Mouse (Mus musculus) liver, embryonic 13.5 days (tissue): Measurements from ENCODE around the gene Myo1d. TPM values are rescaled to one million over a fixed set of nuclear protein-coding genes. Genes with fewer than 3 reads are reported as not detected.
"Not testable (repeated sequence)": the region's sequence is repeated elsewhere in the genome, so short reads cannot be mapped to it uniquely, and the experiment has no call there.

Experiments
- ATAC-seq: fragments of 200-750 bp; cut with Nextera tagmentation; 2 replicates; pipeline ENCODE4 v1.8.0; 2017; ENCODE audit warnings: low read depth, mild to moderate bottlenecking, moderate number of reproducible peaks, moderate library complexity
- DNase-seq: peaks from one replicate; pipeline ENCODE4 v3.0.0; 2022
- H3K27ac ChIP-seq: fragments of 300-500 bp; sonication (generic); 2 replicates; pipeline ENCODE4 v1.5.1; 2015; ENCODE audit warnings: moderate library complexity, mild to moderate bottlenecking, inconsistent platforms
- H3K27me3 ChIP-seq: fragments of 300-500 bp; sonication (generic); 2 replicates; pipeline ENCODE4 v1.6.1; 2015; ENCODE audit warnings: mild to moderate bottlenecking, inconsistent platforms
- H3K36me3 ChIP-seq: fragments of 300-500 bp; sonication (generic); 2 replicates; pipeline ENCODE4 v1.6.1; 2015; ENCODE audit warnings: mild to moderate bottlenecking, inconsistent platforms
- H3K4me1 ChIP-seq: fragments of 300-500 bp; sonication (generic); replicated peaks from 2 replicates; pipeline ENCODE4 v1.6.1; 2015; ENCODE audit warnings: inconsistent platforms
- H3K4me2 ChIP-seq: fragments of 300-500 bp; sonication (generic); 2 replicates; pipeline ENCODE4 v1.6.1; 2015; ENCODE audit warnings: inconsistent platforms, mild to moderate bottlenecking, moderate library complexity
- H3K4me3 ChIP-seq: fragments of 300-500 bp; sonication (generic); replicated peaks from 2 replicates; pipeline ENCODE4 v1.5.1; 2015; ENCODE audit warnings: mild to moderate bottlenecking, inconsistent platforms
- H3K9ac ChIP-seq: fragments of 300-500 bp; sonication (generic); 2 replicates; pipeline ENCODE4 v1.6.1; 2015; ENCODE audit warnings: mild to moderate bottlenecking, inconsistent platforms
- H3K9me3 ChIP-seq: fragments of 300-500 bp; sonication (generic); replicated peaks from 2 replicates; pipeline ENCODE4 v1.6.1; 2016; ENCODE audit warnings: inconsistent platforms
- WGBS: fragments of 180-500 bp; shearing (Covaris S2); methylation state at CpG from one replicate; pipeline ENCODE4 v1.1.7; 2015; ENCODE audit not compliant: insufficient replicate concordance; 5-methylcytosine and 5-hydroxymethylcytosine counted together
- polyA plus RNA-seq: library from polyadenylated mRNA; unstranded; fragments of >200 nt; fragmentation: Nextera tagmentation; extraction: Ambion mirVana; gene quantifications from 2 replicates; pipeline ENCODE4 v1.2.1, GENCODE M21; 2015

Myo1d gene
- polyA plus RNA-seq, 1 experiment from 2014 or later: 5.2 TPM

GRCm38 (mm10) chr11:80476222-80477189, 303.3 kb downstream of the Myo1d start, which contains the start of gene Cdk5r1:
Gene Cdk5r1, plus strand, starts transcription at chr11:80477023.
- ATAC-seq (peak; percentile 89), DNase-seq (peak; percentile 62)
- peak within 1 kb of the TSS; percentile 76 for H3K9ac ChIP-seq
- H3K4me1 ChIP-seq: peaks cover 36% of the 10 kb centered on the region
- peak within 1 kb of the TSS; percentile 72 for H3K4me3 ChIP-seq
- peaks cover 16% of the 10 kb centered on the region for H3K27me3 ChIP-seq
- H3K36me3 ChIP-seq: peaks cover 34% of the 10 kb centered on the region
- 3% methylated on average over 79 of the region's 116 CpGs for WGBS
- no peaks in the 10 kb centered on the region for H3K9me3 ChIP-seq
- H3K27ac ChIP-seq: 0 out of 2 replicates have a peak within 1 kb of the TSS, but pooled peaks have one; percentile 43
- peak within 1 kb of the TSS; percentile 99 for H3K4me2 ChIP-seq

GRCm38 (mm10) chr11:80475544-80475943, 304.3 kb downstream of the Myo1d start:
- Histone ChIP-seq H3K4me2 (peak overlapping the region; percentile 99; the same call in 1 of the 2 replicates), H3K9me3 (no peaks in the 10 kb centered on the region), H3K4me1 (peaks cover 36% of the 10 kb centered on the region), H3K36me3 (peaks cover 43% of the 10 kb centered on the region), H3K27ac (no peak overlapping the region), H3K27me3 (peaks cover 16% of the 10 kb centered on the region), H3K4me3 (no peak overlapping the region), H3K9ac (no peak overlapping the region)
- DNase-seq: no peak
- ATAC-seq: no peak
- WGBS: 76% methylated on average over 9 of the region's 9 CpGs

- ATAC-seq: no peak
- Histone ChIP-seq H3K4me2 (no peak overlapping the region), H3K27me3 (peaks cover 16% of the 10 kb centered on the region), H3K9ac (no peak overlapping the region), H3K9me3 (no peaks in the 10 kb centered on the region), H3K4me3 (no peak overlapping the region), H3K4me1 (peaks cover 36% of the 10 kb centered on the region), H3K36me3 (peaks cover 50% of the 10 kb centered on the region), H3K27ac (no peak overlapping the region)
- WGBS: 92% methylated on average over 11 of the region's 11 CpGs
- DNase-seq: no peak
Observed at GRCm38 (mm10) chr11:80474846-80475245, 305.0 kb downstream of the Myo1d start.

GRCm38 (mm10) chr11:80474175-80474691, 305.6 kb downstream of the Myo1d start:
- Histone ChIP-seq H3K4me2 (no peak overlapping the region), H3K4me3 (no peak overlapping the region), H3K27me3 (peaks cover 16% of the 10 kb centered on the region), H3K9ac (no peak overlapping the region), H3K27ac (no peak overlapping the region), H3K36me3 (peaks cover 56% of the 10 kb centered on the region), H3K4me1 (peaks cover 33% of the 10 kb centered on the region), H3K9me3 (no peaks in the 10 kb centered on the region)
- DNase-seq (no peak), ATAC-seq (no peak)
- 37% methylated on average over 2 of the region's 2 CpGs for WGBS

GRCm38 (mm10) chr11:80471836-80472605, 307.8 kb downstream of the Myo1d start:
- no peak for DNase-seq
- no peaks in the 10 kb centered on the region for H3K9me3 ChIP-seq
- H3K4me3 ChIP-seq: no peak overlapping the region
- peaks cover 16% of the 10 kb centered on the region for H3K4me1 ChIP-seq
- H3K36me3 ChIP-seq: peaks cover 73% of the 10 kb centered on the region
- 81% methylated on average over 16 of the region's 16 CpGs for WGBS
- ATAC-seq: no peak
- no peak overlapping the region for H3K4me2 ChIP-seq
- H3K9ac ChIP-seq: no peak overlapping the region
- no peaks in the 10 kb centered on the region for H3K27me3 ChIP-seq
- no peak overlapping the region for H3K27ac ChIP-seq

GRCm38 (mm10) chr11:80463605-80464130, 316.2 kb downstream of the Myo1d start:
- H3K4me1 ChIP-seq, H3K27ac ChIP-seq, H3K9me3 ChIP-seq, H3K4me3 ChIP-seq, ATAC-seq, DNase-seq, H3K27me3 ChIP-seq, H3K9ac ChIP-seq, H3K4me2 ChIP-seq: not testable (repeated sequence)
- 76% methylated on average over 4 of the region's 4 CpGs for WGBS
- H3K36me3 ChIP-seq: peaks cover 93% of the 10 kb centered on the region

- Histone ChIP-seq H3K9me3 (no peaks in the 10 kb centered on the region), H3K36me3 (peaks cover 90% of the 10 kb centered on the region), H3K9ac (no peak overlapping the region), H3K27me3 (no peaks in the 10 kb centered on the region), H3K4me1 (no peaks in the 10 kb centered on the region; the same call in 1 of the 2 replicates), H3K4me3 (no peak overlapping the region), H3K27ac (no peak overlapping the region), H3K4me2 (no peak overlapping the region)
- no peak for ATAC-seq
- no peak for DNase-seq
- 64% methylated on average over 1 of the region's 1 CpGs for WGBS
Observed at GRCm38 (mm10) chr11:80453198-80453597, 326.6 kb downstream of the Myo1d start.

GRCm38 (mm10) chr11:80452242-80452641, 327.6 kb downstream of the Myo1d start:
- no peak overlapping the region for H3K4me2 ChIP-seq
- no peaks in the 10 kb centered on the region; the same call in 1 of the 2 replicates for H3K4me1 ChIP-seq
- H3K4me3 ChIP-seq: no peak overlapping the region
- DNase-seq (no peak), ATAC-seq (no peak)
- no peaks in the 10 kb centered on the region for H3K9me3 ChIP-seq
- peaks cover 89% of the 10 kb centered on the region for H3K36me3 ChIP-seq
- 34% methylated on average over 3 of the region's 3 CpGs for WGBS
- H3K27me3 ChIP-seq: no peaks in the 10 kb centered on the region
- H3K9ac ChIP-seq: no peak overlapping the region
- H3K27ac ChIP-seq: no peak overlapping the region

- WGBS: 85% methylated on average over 2 of the region's 2 CpGs
Observed at GRCm38 (mm10) chr11:80449859-80450258, 330.0 kb downstream of the Myo1d start.

GRCm38 (mm10) chr11:80446916-80447315, 332.9 kb downstream of the Myo1d start:
- WGBS: 87% methylated on average over 3 of the region's 3 CpGs
- no peaks in the 10 kb centered on the region for H3K4me1 ChIP-seq
- no peak overlapping the region for H3K9ac ChIP-seq
- H3K36me3 ChIP-seq: peaks cover 83% of the 10 kb centered on the region
- DNase-seq (no peak), ATAC-seq (no peak)
- no peak overlapping the region for H3K27ac ChIP-seq
- no peak overlapping the region for H3K4me3 ChIP-seq
- H3K4me2 ChIP-seq: no peak overlapping the region
- H3K9me3 ChIP-seq: no peaks in the 10 kb centered on the region
- no peaks in the 10 kb centered on the region for H3K27me3 ChIP-seq

More at GRCm38 (mm10) chr11:80449859-80450258, 330.0 kb downstream of the Myo1d start:
- Histone ChIP-seq H3K27ac (no peak overlapping the region), H3K4me2 (no peak overlapping the region), H3K36me3 (peaks cover 86% of the 10 kb centered on the region), H3K4me1 (no peaks in the 10 kb centered on the region; the same call in 1 of the 2 replicates), H3K9ac (no peak overlapping the region), H3K4me3 (no peak overlapping the region), H3K9me3 (no peaks in the 10 kb centered on the region), H3K27me3 (no peaks in the 10 kb centered on the region)
- DNase-seq (no peak), ATAC-seq (no peak)
